Mouse (Mus musculus): Measurements from ENCODE around the gene Rec114.
A peak's percentile ranks its signal among the peaks of the same experiment; 100 is the strongest.

Gene Rec114

GRCm38 (mm10) chr9:58718964-58719363, 24.8 kb downstream of the Rec114 start:
- DNase-seq (ENCODE audit: extremely low read depth, low read depth, low spot score): no peak

GRCm38 (mm10) chr9:58716886-58717285, 26.9 kb downstream of the Rec114 start:
- DNase-seq (ENCODE audit: extremely low read depth, low read depth, low spot score): no peak

GRCm38 (mm10) chr9:58710642-58711041, 33.1 kb downstream of the Rec114 start:
- no peak for DNase-seq (ENCODE audit: extremely low read depth, low read depth, low spot score)

- no peak for DNase-seq (ENCODE audit: extremely low read depth, low read depth, low spot score)
These were observed 33.8 kb downstream of the Rec114 start for GRCm38 (mm10) chr9:58709939-58710338.

- DNase-seq (ENCODE audit: extremely low read depth, low read depth, low spot score): no peak
These were observed 36.0 kb downstream of the Rec114 start for GRCm38 (mm10) chr9:58707796-58708195.

- DNase-seq (ENCODE audit: extremely low read depth, low read depth, low spot score): no peak
These were observed 37.7 kb downstream of the Rec114 start for GRCm38 (mm10) chr9:58706024-58706423.

GRCm38 (mm10) chr9:58703766-58704165, 40.0 kb downstream of the Rec114 start:
- DNase-seq (ENCODE audit: extremely low read depth, low read depth, low spot score): no peak

GRCm38 (mm10) chr9:58701751-58702150, 42.0 kb downstream of the Rec114 start:
- DNase-seq (ENCODE audit: extremely low read depth, low read depth, low spot score): peak; percentile 10

- no peak for DNase-seq (ENCODE audit: extremely low read depth, low read depth, low spot score)
These were observed 45.3 kb downstream of the Rec114 start for GRCm38 (mm10) chr9:58698486-58698885.

- DNase-seq (ENCODE audit: extremely low read depth, low read depth, low spot score): no peak
These were observed 52.3 kb downstream of the Rec114 start for GRCm38 (mm10) chr9:58691471-58691870.

GRCm38 (mm10) chr9:58690701-58691100, 53.1 kb downstream of the Rec114 start:
- no peak for DNase-seq (ENCODE audit: extremely low read depth, low read depth, low spot score)

GRCm38 (mm10) chr9:58688076-58688475, 55.7 kb downstream of the Rec114 start:
- no peak for DNase-seq (ENCODE audit: extremely low read depth, low read depth, low spot score)

GRCm38 (mm10) chr9:58685290-58685689, 58.5 kb downstream of the Rec114 start:
- DNase-seq (ENCODE audit: extremely low read depth, low read depth, low spot score): no peak

- DNase-seq (ENCODE audit: extremely low read depth, low read depth, low spot score): no peak
These were observed 60.4 kb downstream of the Rec114 start for GRCm38 (mm10) chr9:58683372-58683771.

- no peak for DNase-seq (ENCODE audit: extremely low read depth, low read depth, low spot score)
These were observed 61.7 kb downstream of the Rec114 start for GRCm38 (mm10) chr9:58682106-58682505.

- no peak for DNase-seq (ENCODE audit: extremely low read depth, low read depth, low spot score)
These were observed 62.4 kb downstream of the Rec114 start for GRCm38 (mm10) chr9:58681411-58681810.

- no peak for DNase-seq (ENCODE audit: extremely low read depth, low read depth, low spot score)
These were observed 68.4 kb downstream of the Rec114 start for GRCm38 (mm10) chr9:58675371-58675770.

- DNase-seq (ENCODE audit: extremely low read depth, low read depth, low spot score): no peak
These were observed 69.0 kb downstream of the Rec114 start for GRCm38 (mm10) chr9:58674736-58675135.

GRCm38 (mm10) chr9:58672474-58672873, 71.3 kb downstream of the Rec114 start:
- DNase-seq (ENCODE audit: extremely low read depth, low read depth, low spot score): no peak

- DNase-seq (ENCODE audit: extremely low read depth, low read depth, low spot score): no peak
These were observed 73.9 kb downstream of the Rec114 start for GRCm38 (mm10) chr9:58669819-58670218.

GRCm38 (mm10) chr9:58669071-58669470, 74.7 kb downstream of the Rec114 start:
- no peak for DNase-seq (ENCODE audit: extremely low read depth, low read depth, low spot score)

GRCm38 (mm10) chr9:58668171-58668570, 75.6 kb downstream of the Rec114 start:
- DNase-seq (ENCODE audit: extremely low read depth, low read depth, low spot score): no peak

- DNase-seq (ENCODE audit: extremely low read depth, low read depth, low spot score): no peak
These were observed 76.5 kb downstream of the Rec114 start for GRCm38 (mm10) chr9:58667244-58667643.

- no peak for DNase-seq (ENCODE audit: extremely low read depth, low read depth, low spot score)
These were observed 77.6 kb downstream of the Rec114 start for GRCm38 (mm10) chr9:58666191-58666590.
